Mouse (Mus musculus) embryonic facial prominence, embryonic 15.5 days (tissue): ENCODE measurements around the gene Glud1. TPM values are rescaled to one million over a fixed set of nuclear protein-coding genes. Genes with fewer than 3 reads are reported as not detected.

Experiments
- ATAC-seq: fragments of 200-750 bp; cut with Nextera tagmentation; 2 replicates; pipeline ENCODE4 v1.8.0; 2017; ENCODE audit warnings: low read depth, moderate TSS enrichment; ENCODE audit not compliant: insufficient number of reproducible peaks, low FRiP score, low TSS enrichment
- H3K27ac ChIP-seq: fragments of 300-500 bp; sonication (generic); replicated peaks from 2 replicates; pipeline ENCODE4 v1.5.1; 2015; ENCODE audit warnings: mild to moderate bottlenecking, inconsistent platforms
- H3K27me3 ChIP-seq: fragments of 300-500 bp; sonication (generic); 2 replicates; pipeline ENCODE4 v1.6.1; 2015; ENCODE audit warnings: inconsistent platforms
- H3K36me3 ChIP-seq: fragments of 300-500 bp; sonication (generic); 2 replicates; pipeline ENCODE4 v1.6.1; 2015; ENCODE audit warnings: mild to moderate bottlenecking, inconsistent platforms
- H3K4me1 ChIP-seq: fragments of 300-500 bp; sonication (generic); 2 replicates; pipeline ENCODE4 v1.6.1; 2015; ENCODE audit warnings: inconsistent platforms
- H3K4me2 ChIP-seq: fragments of 300-500 bp; sonication (generic); replicated peaks from 2 replicates; pipeline ENCODE4 v1.6.1; 2015; ENCODE audit warnings: mild to moderate bottlenecking, inconsistent platforms
- H3K4me3 ChIP-seq: fragments of 300-500 bp; sonication (generic); replicated peaks from 2 replicates; pipeline ENCODE4 v1.5.1; 2015; ENCODE audit warnings: mild to moderate bottlenecking, inconsistent platforms
- H3K9ac ChIP-seq: fragments of 300-500 bp; sonication (generic); 2 replicates; pipeline ENCODE4 v1.6.1; 2015; ENCODE audit warnings: inconsistent platforms
- H3K9me3 ChIP-seq: fragments of 300-500 bp; sonication (generic); replicated peaks from 2 replicates; pipeline ENCODE4 v1.6.1; 2016; ENCODE audit warnings: inconsistent platforms
- WGBS: fragments of 180-500 bp; shearing (Covaris S2); methylation state at CpG from one replicate; pipeline ENCODE4 v1.1.7; 2015; 5-methylcytosine and 5-hydroxymethylcytosine counted together
- polyA plus RNA-seq: library from polyadenylated mRNA; unstranded; fragments of >200 nt; fragmentation: Nextera tagmentation; extraction: Ambion mirVana; gene quantifications from 2 replicates; pipeline ENCODE4 v1.2.1, GENCODE M21; 2015

Gene Glud1
- polyA plus RNA-seq, 1 experiment from 2014 or later: 73.8 TPM

- no peak overlapping the region for H3K4me2 ChIP-seq
- no peaks in the 10 kb centered on the region for H3K9me3 ChIP-seq
- no peak overlapping the region for H3K27ac ChIP-seq
- no peaks in the 10 kb centered on the region for H3K36me3 ChIP-seq
- no peak overlapping the region for H3K4me3 ChIP-seq
- H3K4me1 ChIP-seq: no peaks in the 10 kb centered on the region
- no peak overlapping the region for H3K9ac ChIP-seq
- H3K27me3 ChIP-seq: no peaks in the 10 kb centered on the region
- WGBS: 58% methylated on average over 6 of the region's 6 CpGs
- ATAC-seq: no peak
These were observed 42.0 kb downstream of the Glud1 start for GRCm38 (mm10) chr14:34352523-34352922.

GRCm38 (mm10) chr14:34353326-34353725, 42.8 kb downstream of the Glud1 start:
- no peak overlapping the region for H3K9ac ChIP-seq
- 87% methylated on average over 3 of the region's 3 CpGs for whole genome bisulfite sequencing
- no peak overlapping the region for H3K4me3 ChIP-seq

GRCm38 (mm10) chr14:34354456-34354855, 43.9 kb downstream of the Glud1 start:
- ATAC-seq: no peak
- Histone ChIP-seq H3K4me2 (no peak overlapping the region), H3K36me3 (no peaks in the 10 kb centered on the region), H3K9ac (no peak overlapping the region), H3K9me3 (no peaks in the 10 kb centered on the region), H3K27ac (no peak overlapping the region), H3K4me1 (no peaks in the 10 kb centered on the region), H3K27me3 (no peaks in the 10 kb centered on the region; the same call in 1 of the 2 replicates), H3K4me3 (no peak overlapping the region)
- WGBS: 75% methylated on average over 4 of the region's 4 CpGs

More at GRCm38 (mm10) chr14:34353326-34353725, 42.8 kb downstream of the Glud1 start:
- no peak for ATAC-seq
- H3K27ac ChIP-seq: no peak overlapping the region
- H3K9me3 ChIP-seq: no peaks in the 10 kb centered on the region
- H3K27me3 ChIP-seq: no peaks in the 10 kb centered on the region
- H3K36me3 ChIP-seq: no peaks in the 10 kb centered on the region
- H3K4me2 ChIP-seq: no peak overlapping the region
- H3K4me1 ChIP-seq: no peaks in the 10 kb centered on the region

- WGBS: 77% methylated on average over 6 of the region's 6 CpGs
- peak within 1 kb of the TSS; percentile 31; the same call in 1 of the 2 replicates for H3K27ac ChIP-seq
- no peaks in the 10 kb centered on the region for H3K9me3 ChIP-seq
- no peak within 1 kb of the TSS for H3K4me2 ChIP-seq
- H3K4me1 ChIP-seq: no peaks in the 10 kb centered on the region
- H3K27me3 ChIP-seq: no peaks in the 10 kb centered on the region; the same call in 1 of the 2 replicates
- H3K4me3 ChIP-seq: peak within 1 kb of the TSS; percentile 9; the same call in 1 of the 2 replicates
- no peaks in the 10 kb centered on the region for H3K36me3 ChIP-seq
- no peak for ATAC-seq
- no peak within 1 kb of the TSS for H3K9ac ChIP-seq
These were observed 44.8 kb downstream of the Glud1 start, which contains the start of gene Fam25c for GRCm38 (mm10) chr14:34355301-34355700. TSS of gene Fam25c (minus strand) at chr14:34355433.

- Histone ChIP-seq H3K27me3 (no peaks in the 10 kb centered on the region; the same call in 1 of the 2 replicates), H3K9ac (no peak overlapping the region), H3K27ac (no peak overlapping the region), H3K4me1 (0 out of 2 replicates have a peak, but pooled peaks cover 2% of the 10 kb centered on the region), H3K4me2 (no peak overlapping the region), H3K9me3 (no peaks in the 10 kb centered on the region), H3K4me3 (no peak overlapping the region), H3K36me3 (no peaks in the 10 kb centered on the region)
- no peak for ATAC-seq
- 79% methylated on average over 7 of the region's 7 CpGs for WGBS
These were observed 47.3 kb downstream of the Glud1 start for GRCm38 (mm10) chr14:34357671-34358455.

GRCm38 (mm10) chr14:34359676-34360244, 49.2 kb downstream of the Glud1 start:
- Histone ChIP-seq H3K27me3 (no peaks in the 10 kb centered on the region; the same call in 1 of the 2 replicates), H3K4me3 (no peak overlapping the region), H3K4me1 (peaks cover 18% of the 10 kb centered on the region), H3K9me3 (no peaks in the 10 kb centered on the region), H3K27ac (no peak overlapping the region), H3K9ac (no peak overlapping the region), H3K4me2 (no peak overlapping the region), H3K36me3 (no peaks in the 10 kb centered on the region)
- ATAC-seq: no peak
- 33% methylated on average over 5 of the region's 5 CpGs for WGBS

GRCm38 (mm10) chr14:34360251-34360650, 49.7 kb downstream of the Glud1 start:
- WGBS: 53% methylated on average over 6 of the region's 6 CpGs
- ATAC-seq: no peak

GRCm38 (mm10) chr14:34362135-34362534, 51.6 kb downstream of the Glud1 start:
- no peak overlapping the region for H3K9ac ChIP-seq
- H3K27ac ChIP-seq: no peak overlapping the region
- H3K27me3 ChIP-seq: no peaks in the 10 kb centered on the region; the same call in 1 of the 2 replicates
- H3K4me2 ChIP-seq: no peak overlapping the region
- H3K4me1 ChIP-seq: peaks cover 18% of the 10 kb centered on the region
- no peak for ATAC-seq
- no peaks in the 10 kb centered on the region for H3K36me3 ChIP-seq
- H3K9me3 ChIP-seq: no peaks in the 10 kb centered on the region
- WGBS: 64% methylated on average over 4 of the region's 4 CpGs
- H3K4me3 ChIP-seq: no peak overlapping the region

More at GRCm38 (mm10) chr14:34360251-34360650, 49.7 kb downstream of the Glud1 start:
- no peaks in the 10 kb centered on the region; the same call in 1 of the 2 replicates for H3K27me3 ChIP-seq
- H3K4me2 ChIP-seq: no peak overlapping the region
- H3K9me3 ChIP-seq: no peaks in the 10 kb centered on the region
- no peak overlapping the region for H3K27ac ChIP-seq
- peaks cover 18% of the 10 kb centered on the region for H3K4me1 ChIP-seq
- no peak overlapping the region for H3K9ac ChIP-seq
- H3K4me3 ChIP-seq: no peak overlapping the region
- H3K36me3 ChIP-seq: no peaks in the 10 kb centered on the region

- Histone ChIP-seq H3K4me2 (peak overlapping the region; percentile 65), H3K4me1 (peaks cover 18% of the 10 kb centered on the region), H3K9me3 (no peaks in the 10 kb centered on the region), H3K36me3 (no peaks in the 10 kb centered on the region), H3K27me3 (no peaks in the 10 kb centered on the region; the same call in 1 of the 2 replicates), H3K4me3 (peak overlapping the region; percentile 40), H3K9ac (no peak overlapping the region), H3K27ac (0 out of 2 replicates have a peak overlapping the region, but pooled peaks have one; percentile 39)
- WGBS: 29% methylated on average over 18 of the region's 18 CpGs
- peak; percentile 44; the same call in 1 of the 2 replicates for ATAC-seq
These were observed 52.4 kb downstream of the Glud1 start for GRCm38 (mm10) chr14:34362726-34363445.

GRCm38 (mm10) chr14:34363490-34364253, 53.1 kb downstream of the Glud1 start:
- H3K4me2 ChIP-seq: peak overlapping the region; percentile 65
- H3K27me3 ChIP-seq: no peaks in the 10 kb centered on the region; the same call in 1 of the 2 replicates
- H3K36me3 ChIP-seq: no peaks in the 10 kb centered on the region
- peak overlapping the region; percentile 21; the same call in 1 of the 2 replicates for H3K9ac ChIP-seq
- ATAC-seq: peak; percentile 85
- no peaks in the 10 kb centered on the region for H3K9me3 ChIP-seq
- peak overlapping the region; percentile 40 for H3K4me3 ChIP-seq
- peaks cover 18% of the 10 kb centered on the region for H3K4me1 ChIP-seq
- H3K27ac ChIP-seq: peak overlapping the region; percentile 59
- WGBS: under 1% methylated on average over 32 of the region's 32 CpGs
